Mouse (Mus musculus) ovary, postnatal 36 days (tissue): Measurements from ENCODE around the gene Slco3a1.

Experiments used
- DNase-seq: peaks from one replicate; pipeline ENCODE4 v3.0.0; 2022; ENCODE audit warnings: low spot score, mixed read lengths

Gene Slco3a1

GRCm38 (mm10) chr7:74554608-74555311, at the start of gene Slco3a1:
Gene Slco3a1 (minus strand): TSS chr7:74554780.
- DNase-seq = peak; percentile 84

GRCm38 (mm10) chr7:74600996-74601395, 46.4 kb upstream of the Slco3a1 start:
- DNase-seq = no peak

- DNase-seq = no peak
These were observed 24.8 kb upstream of the Slco3a1 start for GRCm38 (mm10) chr7:74579411-74579810.

GRCm38 (mm10) chr7:74575678-74576077, 21.1 kb upstream of the Slco3a1 start:
- no peak for DNase-seq

- peak; percentile 73 for DNase-seq
These were observed 836 bp upstream of the Slco3a1 start for GRCm38 (mm10) chr7:74555416-74555815.

GRCm38 (mm10) chr7:74554041-74554561, 479 bp downstream of the Slco3a1 start:
- peak; percentile 70 for DNase-seq

- no peak for DNase-seq
These were observed 1.4 kb downstream of the Slco3a1 start for GRCm38 (mm10) chr7:74553111-74553650.

- DNase-seq = no peak
These were observed 2.0 kb downstream of the Slco3a1 start for GRCm38 (mm10) chr7:74552546-74552945.

- DNase-seq = no peak
These were observed 2.6 kb downstream of the Slco3a1 start for GRCm38 (mm10) chr7:74552000-74552358.

GRCm38 (mm10) chr7:74551338-74551999, 3.1 kb downstream of the Slco3a1 start:
- DNase-seq = no peak

GRCm38 (mm10) chr7:74549686-74550085, 4.9 kb downstream of the Slco3a1 start:
- no peak for DNase-seq

- no peak for DNase-seq
These were observed 5.5 kb downstream of the Slco3a1 start for GRCm38 (mm10) chr7:74549013-74549582.

- DNase-seq = no peak
These were observed 7.9 kb downstream of the Slco3a1 start for GRCm38 (mm10) chr7:74546691-74547090.

- no peak for DNase-seq
These were observed 9.0 kb downstream of the Slco3a1 start for GRCm38 (mm10) chr7:74545498-74545990.

- no peak for DNase-seq
These were observed 10.3 kb downstream of the Slco3a1 start for GRCm38 (mm10) chr7:74544306-74544705.

GRCm38 (mm10) chr7:74541958-74542357, 12.6 kb downstream of the Slco3a1 start:
- no peak for DNase-seq

- no peak for DNase-seq
These were observed 13.5 kb downstream of the Slco3a1 start for GRCm38 (mm10) chr7:74540933-74541725.

GRCm38 (mm10) chr7:74536186-74536585, 18.4 kb downstream of the Slco3a1 start:
- no peak for DNase-seq

GRCm38 (mm10) chr7:74531468-74532097, 23.0 kb downstream of the Slco3a1 start:
- DNase-seq = no peak

- DNase-seq = no peak
These were observed 24.7 kb downstream of the Slco3a1 start for GRCm38 (mm10) chr7:74529877-74530276.

- no peak for DNase-seq
These were observed 25.3 kb downstream of the Slco3a1 start for GRCm38 (mm10) chr7:74529183-74529757.
